18 mouse cellular contexts compared by ENCODE assay signal in the genomic region with DNA sequence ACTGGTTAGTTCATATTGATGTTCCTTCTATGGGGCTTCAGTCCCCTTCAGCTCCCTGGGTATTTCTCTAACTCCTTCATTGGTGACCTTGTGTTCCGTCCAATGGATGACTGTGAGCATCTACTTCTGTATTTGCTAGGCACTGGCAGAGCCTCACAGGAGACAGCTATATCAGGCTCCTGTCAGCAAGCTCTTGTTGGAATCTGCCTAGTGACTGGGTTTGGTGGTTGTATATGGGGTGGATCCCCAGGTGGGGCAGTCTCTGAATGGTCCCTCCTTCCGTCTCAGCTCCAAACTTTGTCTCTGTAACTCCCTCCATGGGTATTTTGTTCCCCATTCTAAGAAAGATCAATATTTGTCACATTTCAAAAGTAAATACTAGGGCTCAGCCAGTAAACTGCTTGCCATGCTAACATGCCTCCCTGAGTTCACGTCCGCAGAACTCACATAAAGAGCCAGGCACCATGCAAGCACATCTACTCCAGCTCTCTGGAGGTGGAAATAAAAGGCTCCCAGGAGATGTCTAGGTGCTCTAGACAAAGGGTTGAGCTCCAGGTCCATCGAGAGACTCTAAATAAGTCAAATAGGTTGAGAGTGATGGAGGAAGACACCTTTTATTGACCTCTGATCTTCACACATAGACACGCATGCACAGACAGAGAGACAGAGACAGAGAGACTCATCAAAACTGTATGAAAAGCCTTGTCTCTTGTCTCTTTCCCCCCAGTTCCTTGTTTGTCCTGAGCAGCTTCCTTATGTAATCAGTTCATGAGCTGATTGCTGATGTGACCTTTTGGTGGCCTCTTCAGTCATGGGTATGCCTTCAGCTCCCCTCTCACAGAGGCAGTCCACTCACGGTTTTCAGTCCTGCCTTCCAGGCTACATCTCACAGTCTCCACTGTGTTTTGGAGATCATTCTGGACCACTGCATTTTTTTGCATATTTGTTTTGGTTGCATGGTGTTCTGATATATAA.
DNase-seq lines count a peak whose midpoint lies in the region; TF ChIP-seq lines count a peak whose summit lies in the region.
"Had no signal": no experiment of that assay in that cellular context is flagged by ENCODE, and none has a peak within 500 bp of the region (broad histone marks: within the 10 kb centered on the region; RNA-seq: fewer than 3 reads in every experiment).

No protein-coding gene starts in this region.

- no peak for TF ChIP-seq CTCF in gastrocnemius, adult 2 months (IDR thresholded peaks at IDR 0.05)
- TF ChIP-seq CTCF in liver, adult 2 months (IDR thresholded peaks at IDR 0.05; ENCODE audit: low read depth, low read length) = no peak

- H3K36me3 ChIP-seq in liver, adult 2 months (ENCODE audit: control insufficient read depth, insufficient read depth, low read length) = peaks cover 16% of the 10 kb centered on the region
- H3K36me3 ChIP-seq: forebrain, embryonic 10.5 days; hindbrain, embryonic 13.5 days; intestine, embryonic 15.5 days had no signal

- intact Hi-C loops in gastrocnemius, adult 2 months (cut with DNase I) = no loop called here

- H3K27ac ChIP-seq in gastrocnemius, adult 2 months = peak overlapping the region; percentile 70
- H3K27ac ChIP-seq in liver, adult 2 months (replicated peaks; ENCODE audit: insufficient read depth, low read depth, low read length) = peak overlapping the region; percentile 87
- H3K27ac ChIP-seq: forebrain, embryonic 10.5 days; forebrain, embryonic 13.5 days; hindbrain, embryonic 13.5 days; intestine, embryonic 15.5 days had no signal

- WGBS in liver, adult 2 months = 25% methylated on average over 7 of the region's 7 CpGs

- no peak for DNase-seq in gastrocnemius, adult 2 months
- no peak for DNase-seq in gastrocnemius, adult 8-10 months (ENCODE audit: low spot score in 2 of 2)
- DNase-seq in liver, adult 2 months (ENCODE audit: extremely low read depth, low read depth, low spot score) = peak; percentile 85
- no peak for DNase-seq in liver
- DNase-seq in lung, postnatal 36 days = peak; percentile 22
- no peak for DNase-seq in lung, postnatal 25 days (ENCODE audit: low spot score)
- DNase-seq: adrenal gland, adult 8-10 months; adrenal gland, postnatal 25 days; cerebellum, adult 18-20 months; cerebellum, adult 9-10 months; cerebellum, postnatal 14 days; forebrain, postnatal 0 days; gastrocnemius, postnatal 10 days; gastrocnemius, postnatal 36 days had no signal

- H3K79me2 ChIP-seq in liver, adult 2 months (ENCODE audit: control insufficient read depth, insufficient read depth, low read length) = peaks cover 20% of the 10 kb centered on the region; the same call in 1 of the 2 replicates

- H3K4me3 ChIP-seq in gastrocnemius, adult 2 months = no peak overlapping the region; the same call in 1 of the 2 replicates
- H3K4me3 ChIP-seq in liver, adult 2 months (ENCODE audit: insufficient read depth, low read depth, low read length) = no peak overlapping the region
- H3K4me3 ChIP-seq: forebrain, embryonic 10.5 days; forebrain, embryonic 13.5 days; hindbrain, embryonic 13.5 days; intestine, embryonic 15.5 days had no signal

- peaks cover 12% of the 10 kb centered on the region for H3K4me1 ChIP-seq in liver, adult 2 months (ENCODE audit: control insufficient read depth, insufficient read depth, low read length)
- H3K4me1 ChIP-seq: forebrain, embryonic 10.5 days; forebrain, embryonic 13.5 days; hindbrain, embryonic 13.5 days; intestine, embryonic 15.5 days had no signal

- TF ChIP-seq POLR2A in liver, adult 2 months (IDR thresholded peaks at IDR 0.05; ENCODE audit: extremely low read depth, insufficient read depth, low read length) = no peak

- H3K27me3 ChIP-seq in liver, adult 2 months (ENCODE audit: control insufficient read depth, insufficient read depth, low read length) = no peaks in the 10 kb centered on the region
- H3K27me3 ChIP-seq: forebrain, embryonic 13.5 days; hindbrain, embryonic 13.5 days; intestine, embryonic 15.5 days had no signal

- H3K9ac ChIP-seq in liver, adult 2 months (ENCODE audit: low read depth, low read length) = no peak overlapping the region; the same call in 1 of the 2 replicates
- H3K9ac ChIP-seq: forebrain, embryonic 13.5 days; forebrain, postnatal 0 days; hindbrain, embryonic 13.5 days; intestine, embryonic 15.5 days had no signal

Comparison
In these comparisons a context has a peak if more than half of its experiments do, and no peak if none do; other contexts are left out.
1. DNase-seq: peak in liver, adult 2 months (single experiment) and lung, postnatal 36 days (single experiment); none in gastrocnemius, adult 2 months (single experiment), gastrocnemius, adult 8-10 months (0 of 2), liver (single experiment) and lung, postnatal 25 days (single experiment).